Mouse (Mus musculus) left cerebral cortex, postnatal 36 days (tissue): ENCODE measurements at regions not wholly inside any gene's neighbourhood (a gene's known extent, or its start where the extent isn't known, plus 50 kb on each side); places are given as distances from the start of the nearest gene placed in this dataset.

Experiments
- DNase-seq, 2 experiments: peaks; one replicate each; pipeline ENCODE4 v3.0.0; 2021 to 2022; ENCODE audit warnings: low spot score in 2 of 2, mixed read lengths in 1 of 2
- intact Hi-C: fragments of 180-260 bp; cut with DNase I; formaldehyde crosslinking; loops from one replicate; pipeline ENCODE4 v1.15.1; 2025

- DNase-seq, result no peak
- intact Hi-C loops, result no loop called here
These were observed 261.5 kb downstream of the Matn1 start for GRCm38 (mm10) chr4:131205685-131206084.

GRCm38 (mm10) chr4:131206181-131206885 is 262.1 kb downstream of the Matn1 start:
- no peak for DNase-seq
- intact Hi-C loops, result no loop called here

- intact Hi-C loops, result no loop called here
- no peak for DNase-seq
These were observed 262.7 kb downstream of the Matn1 start for GRCm38 (mm10) chr4:131206886-131207200.

- intact Hi-C loops, result no loop called here
These were observed 263.1 kb downstream of the Matn1 start for GRCm38 (mm10) chr4:131207249-131207648.

GRCm38 (mm10) chr4:131208166-131208565 is 264.0 kb downstream of the Matn1 start:
- DNase-seq, result peak; percentile 42 to 43
- intact Hi-C loops, result no loop called here

More at GRCm38 (mm10) chr4:131207249-131207648, 263.1 kb downstream of the Matn1 start:
- no peak for DNase-seq

- no peak for DNase-seq
- intact Hi-C loops, result no loop called here
These were observed 264.5 kb downstream of the Matn1 start for GRCm38 (mm10) chr4:131208637-131209036.

- intact Hi-C loops, result no loop called here
These were observed 268.5 kb downstream of the Matn1 start for GRCm38 (mm10) chr4:131212711-131213110.

GRCm38 (mm10) chr4:131215682-131216081 is 271.5 kb downstream of the Matn1 start:
- DNase-seq, result no peak
- intact Hi-C loops, result no loop called here

More at GRCm38 (mm10) chr4:131212711-131213110, 268.5 kb downstream of the Matn1 start:
- DNase-seq, result no peak

GRCm38 (mm10) chr4:131216361-131216760 is 272.2 kb downstream of the Matn1 start:
- DNase-seq, result no peak
- intact Hi-C loops, result no loop called here

GRCm38 (mm10) chr4:131217083-131217482 is 272.9 kb downstream of the Matn1 start:
- intact Hi-C loops, result no loop called here
- DNase-seq, result no peak

- no peak for DNase-seq
- intact Hi-C loops, result no loop called here
These were observed 273.5 kb downstream of the Matn1 start for GRCm38 (mm10) chr4:131217571-131218155.

- no peak for DNase-seq
- intact Hi-C loops, result no loop called here
These were observed 276.8 kb downstream of the Matn1 start for GRCm38 (mm10) chr4:131220966-131221365.

GRCm38 (mm10) chr4:131230361-131230760 is 286.2 kb downstream of the Matn1 start:
- DNase-seq, result no peak
- intact Hi-C loops, result no loop called here

- intact Hi-C loops, result no loop called here
- DNase-seq, result no peak
These were observed 292.4 kb downstream of the Matn1 start for GRCm38 (mm10) chr4:131236611-131237031.

GRCm38 (mm10) chr4:131238591-131238990 is 294.4 kb downstream of the Matn1 start:
- intact Hi-C loops, result no loop called here

GRCm38 (mm10) chr4:131239132-131239531 is 294.9 kb downstream of the Matn1 start:
- intact Hi-C loops, result no loop called here
- no peak for DNase-seq

More at GRCm38 (mm10) chr4:131238591-131238990, 294.4 kb downstream of the Matn1 start:
- DNase-seq, result no peak

- intact Hi-C loops, result no loop called here
- DNase-seq, result no peak
These were observed 296.3 kb downstream of the Matn1 start for GRCm38 (mm10) chr4:131240457-131240856.

- intact Hi-C loops, result no loop called here
- DNase-seq, result no peak
These were observed 298.1 kb downstream of the Matn1 start for GRCm38 (mm10) chr4:131242250-131242649.

GRCm38 (mm10) chr4:131243744-131244387 is 299.7 kb downstream of the Matn1 start:
- no peak for DNase-seq
- intact Hi-C loops, result no loop called here

- DNase-seq, result peak; percentile 79 to 84
- intact Hi-C loops, result loop anchor here (1.0 to 5.0 kb wide), 5 partner anchors 119 to 584 kb away; partner anchors contain the start of gene Ptpru
These were observed 308.6 kb downstream of the Matn1 start for GRCm38 (mm10) chr4:131252602-131253442.
